Mouse (Mus musculus) kidney, postnatal 0 days (tissue): ENCODE measurements around the gene Thap3. TPM values are rescaled to one million over a fixed set of nuclear protein-coding genes. Genes with fewer than 3 reads are reported as not detected.
A peak's percentile ranks its signal among the peaks of the same experiment; 100 is the strongest.

Experiments used
- ATAC-seq: fragments of 200-750 bp; cut with Nextera tagmentation; replicated peaks from 2 replicates; pipeline ENCODE4 v1.8.0; 2017; ENCODE audit warnings: low read depth, moderate number of reproducible peaks, moderate TSS enrichment, moderate library complexity; ENCODE audit not compliant: low FRiP score
- DNase-seq: peaks from one replicate; pipeline ENCODE4 v3.0.0-alpha.2; 2016; ENCODE audit warnings: low spot score
- H3K27ac ChIP-seq: fragments of 300-500 bp; sonication (generic); 2 replicates; pipeline ENCODE4 v1.5.1; 2014; ENCODE audit warnings: mild to moderate bottlenecking
- H3K27me3 ChIP-seq: fragments of 300-500 bp; sonication (generic); 2 replicates; pipeline ENCODE4 v1.6.1; 2014; ENCODE audit warnings: low read length, mixed read lengths; ENCODE audit not compliant: insufficient read depth
- H3K36me3 ChIP-seq: fragments of 300-500 bp; sonication (generic); 2 replicates; pipeline ENCODE4 v1.6.1; 2014; ENCODE audit warnings: low read length, mixed read lengths; ENCODE audit not compliant: insufficient read depth
- H3K4me1 ChIP-seq: fragments of 300-500 bp; sonication (generic); replicated peaks from 2 replicates; pipeline ENCODE4 v1.6.1; 2014; ENCODE audit warnings: antibody characterized with exemption, low read length, mixed read lengths; ENCODE audit not compliant: insufficient read depth
- H3K4me2 ChIP-seq: fragments of 300-500 bp; sonication (generic); 2 replicates; pipeline ENCODE4 v1.6.1; 2014; ENCODE audit warnings: mild to moderate bottlenecking, low read length, moderate library complexity, mixed read lengths
- H3K4me3 ChIP-seq: fragments of 300-500 bp; sonication (generic); replicated peaks from 2 replicates; pipeline ENCODE4 v1.5.1; 2014; ENCODE audit warnings: low read depth, low read length
- H3K9ac ChIP-seq: fragments of 300-500 bp; sonication (generic); 2 replicates; pipeline ENCODE4 v1.6.1; 2014; ENCODE audit warnings: low read depth, low read length
- H3K9me3 ChIP-seq: fragments of 300-500 bp; sonication (generic); replicated peaks from 2 replicates; pipeline ENCODE4 v1.6.1; 2016; ENCODE audit warnings: low read length, inconsistent platforms, mixed read lengths
- CTCF ChIP-seq: IDR thresholded peaks from 2 replicates; pipeline ENCODE4 v1.5.1; 2016; ENCODE audit warnings: antibody characterized with exemption, low read depth, mild to moderate bottlenecking, moderate library complexity
- WGBS: fragments of 180-500 bp; shearing (Covaris S2); extraction: QIAGEN DNeasy Blood & Tissue Kit; methylation state at CpG from one replicate; pipeline ENCODE4 v1.1.7; 2014; 5-methylcytosine and 5-hydroxymethylcytosine counted together
- polyA plus RNA-seq: library from polyadenylated mRNA; unstranded; fragments of >200 nt; fragmentation: Nextera tagmentation; extraction: Ambion mirVana; gene quantifications from 2 replicates; pipeline ENCODE4 v1.2.1, GENCODE M21; 2015

Thap3 gene
- polyA plus RNA-seq, 1 experiment from 2014 or later = 35.1 TPM

- Histone ChIP-seq H3K9me3 (no peaks in the 10 kb centered on the region), H3K36me3 (0 out of 2 replicates have a peak, but pooled peaks cover 5% of the 10 kb centered on the region), H3K4me3 (peak within 1 kb of the TSS; percentile 100), H3K9ac (peak within 1 kb of the TSS; percentile 98), H3K4me1 (peaks cover 9% of the 10 kb centered on the region; the same call in 1 of the 2 replicates), H3K27me3 (no peaks in the 10 kb centered on the region), H3K4me2 (peak within 1 kb of the TSS; percentile 93), H3K27ac (peak within 1 kb of the TSS; percentile 58; the same call in 1 of the 2 replicates)
- ATAC-seq = peak; percentile 92
- TF ChIP-seq CTCF = peak; percentile 96
- WGBS = under 1% methylated on average over 68 of the region's 83 CpGs
- peak; percentile 93 for DNase-seq
These were observed 55.1 kb downstream of the Thap3 start, which contains the start of gene Dnajc11 for GRCm38 (mm10) chr4:151933505-151934214. Gene Dnajc11, plus strand, starts transcription at chr4:151933691.

Other genes with a start within 250 kb of the Thap3 start
- gene Camta1, start 127.1 kb downstream of the Thap3 start, polyA plus RNA-seq = 115 and 124 TPM in 2 replicates
- gene Dnajc11, start 55.3 kb downstream of the Thap3 start, polyA plus RNA-seq = 48.4 and 56.1 TPM in 2 replicates
- gene Phf13, start 7.3 kb upstream of the Thap3 start, polyA plus RNA-seq = 23.6 and 23.7 TPM in 2 replicates
- gene Klhl21, start 19.8 kb upstream of the Thap3 start, polyA plus RNA-seq = 10.7 and 11.2 TPM in 2 replicates
- gene Zbtb48, start 38.7 kb upstream of the Thap3 start, polyA plus RNA-seq = 14.4 and 16.3 TPM in 2 replicates
- gene Tas1r1, start 49.6 kb upstream of the Thap3 start, polyA plus RNA-seq = 0.39 and 0.45 TPM in 2 replicates
- 20.0 and 20.5 TPM in 2 replicates for gene Nol9, start 50.3 kb upstream of the Thap3 start, polyA plus RNA-seq
- 18.3 and 19.3 TPM in 2 replicates for gene Plekhg5, start 83.5 kb upstream of the Thap3 start, polyA plus RNA-seq
- 0.68 and 0.83 TPM in 2 replicates for gene Tnfrsf25, start 126.9 kb upstream of the Thap3 start, polyA plus RNA-seq
- gene Espn, start 163.4 kb upstream of the Thap3 start, polyA plus RNA-seq = 32.9 and 35.0 TPM in 2 replicates
- gene Hes2, start 169.9 kb upstream of the Thap3 start, polyA plus RNA-seq = 0.41 and 0.78 TPM in 2 replicates
- 56.4 and 63.5 TPM in 2 replicates for gene Acot7, start 189.1 kb upstream of the Thap3 start, polyA plus RNA-seq